Mouse (Mus musculus): ENCODE data around the gene B4galt3. TPM values are rescaled to one million over a fixed set of nuclear protein-coding genes. Genes with fewer than 3 reads are reported as not detected.
"Not testable (repeated sequence)": the region's sequence is repeated elsewhere in the genome, so short reads cannot be mapped to it uniquely, and the experiment has no call there.

The B4galt3 gene
- total RNA-seq, 4 experiments from 2014 or later: 8.7 to 14.1 (median 10.9) TPM

- DNase-seq (ENCODE audit: low spot score in 2 of 2): no peak
Measured at GRCm38 (mm10) chr1:171283188-171284160, 13.3 kb downstream of the B4galt3 start.

GRCm38 (mm10) chr1:171284491-171284890 lies 14.4 kb downstream of the B4galt3 start:
- DNase-seq (ENCODE audit: low spot score in 2 of 2): no peak

- no peak for DNase-seq (ENCODE audit: low spot score in 2 of 2)
Measured at GRCm38 (mm10) chr1:171285096-171285892, 15.2 kb downstream of the B4galt3 start.

GRCm38 (mm10) chr1:171286517-171286916 lies 16.4 kb downstream of the B4galt3 start:
- no peak for DNase-seq (ENCODE audit: low spot score in 2 of 2)

- peak; percentile 88 to 92 for DNase-seq (ENCODE audit: low spot score in 2 of 2)
Measured at GRCm38 (mm10) chr1:171287136-171288081, 17.3 kb downstream of the B4galt3 start, which contains the start of gene Usp21. Gene Usp21, minus strand, starts transcription at chr1:171287991.

- no peak for DNase-seq (ENCODE audit: low spot score in 2 of 2)
Measured at GRCm38 (mm10) chr1:171288328-171288727, 18.2 kb downstream of the B4galt3 start.

GRCm38 (mm10) chr1:171293351-171293750 lies 23.2 kb downstream of the B4galt3 start:
- no peak for DNase-seq (ENCODE audit: low spot score in 2 of 2)

GRCm38 (mm10) chr1:171293906-171294297 lies 23.8 kb downstream of the B4galt3 start:
- no peak for DNase-seq (ENCODE audit: low spot score in 2 of 2)

GRCm38 (mm10) chr1:171294298-171295062 lies 24.4 kb downstream of the B4galt3 start, which contains the start of gene Ufc1:
Gene Ufc1, minus strand, starts transcription at chr1:171295024.
- peak; percentile 71 to 77 for DNase-seq (ENCODE audit: low spot score in 2 of 2)

- DNase-seq (ENCODE audit: low spot score in 2 of 2): no peak
Measured at GRCm38 (mm10) chr1:171295063-171295402, 24.9 kb downstream of the B4galt3 start.

GRCm38 (mm10) chr1:171298226-171298625 lies 28.1 kb downstream of the B4galt3 start:
- no peak for DNase-seq (ENCODE audit: low spot score in 2 of 2)

GRCm38 (mm10) chr1:171306157-171306556 lies 36.0 kb downstream of the B4galt3 start:
- not testable (repeated sequence) for DNase-seq (ENCODE audit: low spot score in 2 of 2)

GRCm38 (mm10) chr1:171309321-171309720 lies 39.2 kb downstream of the B4galt3 start:
- no peak for DNase-seq (ENCODE audit: low spot score in 2 of 2)

GRCm38 (mm10) chr1:171319748-171320147 lies 49.6 kb downstream of the B4galt3 start:
- DNase-seq (ENCODE audit: low spot score in 2 of 2): no peak

- no peak for DNase-seq (ENCODE audit: low spot score in 2 of 2)
Measured at GRCm38 (mm10) chr1:171320151-171320550, 50.0 kb downstream of the B4galt3 start.

- DNase-seq (ENCODE audit: low spot score in 2 of 2): no peak
Measured at GRCm38 (mm10) chr1:171321415-171321814, 51.3 kb downstream of the B4galt3 start.

- DNase-seq (ENCODE audit: low spot score in 2 of 2): no peak
Measured at GRCm38 (mm10) chr1:171322012-171322411, 51.9 kb downstream of the B4galt3 start.

- DNase-seq (ENCODE audit: low spot score in 2 of 2): no peak
Measured at GRCm38 (mm10) chr1:171325571-171325970, 55.4 kb downstream of the B4galt3 start.

All from gastrocnemius, adult 8-10 months (tissue).